Mouse (Mus musculus): ENCODE results near the gene Vmn1r128. TPM values are rescaled to one million over a fixed set of nuclear protein-coding genes. Genes with fewer than 3 reads are reported as not detected.

Vmn1r128 gene
- not detected for polyA plus RNA-seq (2015; fragmentation: Illumina TruSeq; extraction: RNeasy Lipid Tissue Mini Kit (QIAGEN cat#74804); ENCODE audit: insufficient read depth, low replicate concordance)

GRCm38 (mm10) chr7:21349073-21349472 lies at the start of gene Vmn1r128:
Vmn1r128 (plus strand) TSS chr7:21349373.

GRCm38 (mm10) chr7:21301367-21301766 lies 47.8 kb upstream of the Vmn1r128 start, which contains the start of gene Vmn1r126:
Vmn1r126 (minus strand) TSS chr7:21301467.

GRCm38 (mm10) chr7:21319761-21320160 lies 29.4 kb upstream of the Vmn1r128 start, which contains the start of gene Vmn1r127:
Vmn1r127 (minus strand) TSS chr7:21319861.

DNA sequence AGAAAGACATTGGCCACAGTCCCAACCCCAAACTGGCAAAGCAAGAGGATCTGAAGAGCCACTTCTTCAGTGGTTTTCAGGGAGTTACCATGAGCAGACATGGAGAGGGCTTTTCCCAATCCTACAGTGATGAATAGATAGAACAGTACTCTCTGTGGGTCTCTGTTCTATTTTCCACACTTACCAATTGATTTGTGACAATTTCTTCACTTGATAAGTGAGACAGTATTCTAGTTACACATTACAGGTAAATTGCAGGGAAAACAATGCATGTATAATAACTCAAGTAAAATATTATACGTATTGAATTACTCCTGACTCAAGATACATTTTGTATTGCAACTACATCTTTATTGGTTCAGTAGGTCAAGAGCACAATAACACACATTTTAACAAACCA lies 12.0 kb downstream of the Vmn1r128 start, which contains the start of gene Vmn1r129:
Gene Vmn1r129, minus strand, starts transcription at position 101 of the 400 bp plus-strand sequence.

Other genes starting within 250 kb of the Vmn1r128 start
- not detected for gene Vmn1r122, start 215.2 kb upstream of the Vmn1r128 start, polyA plus RNA-seq (2015; fragmentation: Illumina TruSeq; extraction: RNeasy Lipid Tissue Mini Kit (QIAGEN cat#74804); ENCODE audit: insufficient read depth, low replicate concordance)
- gene Vmn1r123, start 187.2 kb upstream of the Vmn1r128 start, polyA plus RNA-seq (2015; fragmentation: Illumina TruSeq; extraction: RNeasy Lipid Tissue Mini Kit (QIAGEN cat#74804); ENCODE audit: insufficient read depth, low replicate concordance), result not detected
- gene Gm5157, start 158.9 kb upstream of the Vmn1r128 start, polyA plus RNA-seq (2015; fragmentation: Illumina TruSeq; extraction: RNeasy Lipid Tissue Mini Kit (QIAGEN cat#74804); ENCODE audit: insufficient read depth, low replicate concordance), result not detected
- gene Vmn1r124, start 88.8 kb upstream of the Vmn1r128 start, polyA plus RNA-seq (2015; fragmentation: Illumina TruSeq; extraction: RNeasy Lipid Tissue Mini Kit (QIAGEN cat#74804); ENCODE audit: insufficient read depth, low replicate concordance), result not detected
- not detected for gene Vmn1r125, start 77.2 kb upstream of the Vmn1r128 start, polyA plus RNA-seq (2015; fragmentation: Illumina TruSeq; extraction: RNeasy Lipid Tissue Mini Kit (QIAGEN cat#74804); ENCODE audit: insufficient read depth, low replicate concordance)
- not detected for gene Vmn1r126, start 47.9 kb upstream of the Vmn1r128 start, polyA plus RNA-seq (2015; fragmentation: Illumina TruSeq; extraction: RNeasy Lipid Tissue Mini Kit (QIAGEN cat#74804); ENCODE audit: insufficient read depth, low replicate concordance)
- not detected for gene Vmn1r127, start 29.5 kb upstream of the Vmn1r128 start, polyA plus RNA-seq (2015; fragmentation: Illumina TruSeq; extraction: RNeasy Lipid Tissue Mini Kit (QIAGEN cat#74804); ENCODE audit: insufficient read depth, low replicate concordance)
- gene Vmn1r129, start 11.9 kb downstream of the Vmn1r128 start, polyA plus RNA-seq (2015; fragmentation: Illumina TruSeq; extraction: RNeasy Lipid Tissue Mini Kit (QIAGEN cat#74804); ENCODE audit: insufficient read depth, low replicate concordance), result not detected
- gene Gm6882, start 83.4 kb downstream of the Vmn1r128 start, polyA plus RNA-seq (2015; fragmentation: Illumina TruSeq; extraction: RNeasy Lipid Tissue Mini Kit (QIAGEN cat#74804); ENCODE audit: insufficient read depth, low replicate concordance), result not detected
- gene Vmn1r130, start 162.4 kb downstream of the Vmn1r128 start, polyA plus RNA-seq (2015; fragmentation: Illumina TruSeq; extraction: RNeasy Lipid Tissue Mini Kit (QIAGEN cat#74804); ENCODE audit: insufficient read depth, low replicate concordance), result not detected
- gene Vmn1r131, start 196.7 kb downstream of the Vmn1r128 start, polyA plus RNA-seq (2015; fragmentation: Illumina TruSeq; extraction: RNeasy Lipid Tissue Mini Kit (QIAGEN cat#74804); ENCODE audit: insufficient read depth, low replicate concordance), result not detected